Mouse (Mus musculus) G1E (cell line): ENCODE measurements around the gene Myocd.

Experiments used
- CTCF ChIP-seq: IDR thresholded peaks from 2 replicates; pipeline ENCODE4 v1.5.1; 2012; ENCODE audit warnings: low read depth, low read length, inconsistent platforms, mixed read lengths
- GATA1 ChIP-seq: IDR thresholded peaks from 2 replicates; pipeline ENCODE4 v1.6.1; 2012; ENCODE audit warnings: borderline replicate concordance, low read length, inconsistent platforms, mixed read lengths
- GATA2 ChIP-seq: IDR thresholded peaks from 2 replicates; pipeline ENCODE4 v1.6.1; 2012; ENCODE audit warnings: low read depth, low read length, inconsistent platforms, borderline replicate concordance
- POLR2AphosphoS5 ChIP-seq: IDR thresholded peaks from 2 replicates; pipeline ENCODE4 v1.6.1; 2012; ENCODE audit warnings: low read depth, low read length, inconsistent platforms; ENCODE audit not compliant: insufficient replicate concordance

- TF ChIP-seq CTCF (no peak), GATA1 (no peak), POLR2AphosphoS5 (no peak), GATA2 (no peak)
Measured at GRCm38 (mm10) chr11:65275441-65275840, 5.7 kb upstream of the Myocd start.
